Mouse (Mus musculus) heart, embryonic 14.5 days (tissue): Measurements from ENCODE around the gene Spata16. TPM values are rescaled to one million over a fixed set of nuclear protein-coding genes. Genes with fewer than 3 reads are reported as not detected.

ENCODE experiments used
- ATAC-seq: fragments of 200-750 bp; cut with Nextera tagmentation; 2 replicates; pipeline ENCODE4 v1.8.0; 2017; ENCODE audit warnings: low read depth, moderate TSS enrichment; ENCODE audit not compliant: insufficient number of reproducible peaks, insufficient read depth, low FRiP score
- H3K27ac ChIP-seq, 2 experiments: fragments of 200-500 bp in 1 of 2; fragments of 300-500 bp in 1 of 2; sonication (generic) in 1 of 2; replicated peaks in 1 of 2; 2 replicates each; pipeline ENCODE4 v1.5.1; 2012 to 2014; ENCODE audit warnings: low read depth in 2 of 2, low read length in 2 of 2, control low read depth in 1 of 2, mild to moderate bottlenecking in 1 of 2, mixed read lengths in 1 of 2; ENCODE audit not compliant: control insufficient read depth in 1 of 2, insufficient read depth in 1 of 2
- H3K27me3 ChIP-seq: fragments of 300-500 bp; sonication (generic); 2 replicates; pipeline ENCODE4 v1.6.1; 2014; ENCODE audit warnings: mild to moderate bottlenecking, low read length, control low read depth; ENCODE audit not compliant: control insufficient read depth, insufficient read depth
- H3K36me3 ChIP-seq: fragments of 300-500 bp; sonication (generic); 2 replicates; pipeline ENCODE4 v1.6.1; 2014; ENCODE audit warnings: mild to moderate bottlenecking, control low read depth, low read length, mixed read lengths; ENCODE audit not compliant: control insufficient read depth, insufficient read depth
- H3K4me1 ChIP-seq, 2 experiments: fragments of 200-500 bp in 1 of 2; fragments of 300-500 bp in 1 of 2; sonication (generic) in 1 of 2; 2 replicates each; pipeline ENCODE4 v1.6.1; 2012 to 2014; ENCODE audit warnings: low read length in 2 of 2, control low read depth in 1 of 2, mixed read lengths in 1 of 2; ENCODE audit not compliant: control insufficient read depth in 2 of 2, insufficient read depth in 2 of 2
- H3K4me2 ChIP-seq: fragments of 300-500 bp; sonication (generic); 2 replicates; pipeline ENCODE4 v1.6.1; 2014; ENCODE audit warnings: mild to moderate bottlenecking, low read length
- H3K4me3 ChIP-seq, 2 experiments: fragments of 200-500 bp in 1 of 2; fragments of 300-500 bp in 1 of 2; sonication (generic) in 1 of 2; 2 replicates each; pipeline ENCODE4 v1.5.1; 2012 to 2014; ENCODE audit warnings: low read length in 2 of 2, mild to moderate bottlenecking in 2 of 2, control low read depth in 1 of 2, low read depth in 1 of 2, moderate library complexity in 1 of 2; ENCODE audit not compliant: control insufficient read depth in 1 of 2, insufficient read depth in 1 of 2
- H3K9ac ChIP-seq: fragments of 300-500 bp; sonication (generic); 2 replicates; pipeline ENCODE4 v1.6.1; 2014; ENCODE audit warnings: mild to moderate bottlenecking, low read length
- H3K9me3 ChIP-seq: fragments of 300-500 bp; sonication (generic); 2 replicates; pipeline ENCODE4 v1.6.1; 2016; ENCODE audit warnings: low read length, control low read depth; ENCODE audit not compliant: control insufficient read depth
- WGBS: fragments of 180-500 bp; shearing (Covaris S2); extraction: QIAGEN DNeasy Blood & Tissue Kit; methylation state at CpG from one replicate; pipeline ENCODE4 v1.1.7; 2014; 5-methylcytosine and 5-hydroxymethylcytosine counted together
- polyA plus RNA-seq: library from polyadenylated mRNA; unstranded; fragments of >200 nt; fragmentation: Nextera tagmentation; extraction: Ambion mirVana; gene quantifications from 2 replicates; pipeline ENCODE4 v1.2.1, GENCODE M21; 2014

Gene Spata16
- polyA plus RNA-seq, 1 experiment from 2014 or later: not detected

GRCm38 (mm10) chr3:26874706-26875105, 237.3 kb downstream of the Spata16 start:
- Histone ChIP-seq H3K27me3 (no peaks in the 10 kb centered on the region), H3K4me3 (no peak overlapping the region), H3K9ac (no peak overlapping the region), H3K27ac (no peak overlapping the region), H3K4me1 (no peaks in the 10 kb centered on the region), H3K36me3 (no peaks in the 10 kb centered on the region), H3K9me3 (no peaks in the 10 kb centered on the region), H3K4me2 (no peak overlapping the region)
- no peak for ATAC-seq
- 70% methylated on average over 2 of the region's 2 CpGs for WGBS

GRCm38 (mm10) chr3:26877291-26877690, 239.9 kb downstream of the Spata16 start:
- Histone ChIP-seq H3K27ac (no peak overlapping the region), H3K4me1 (no peaks in the 10 kb centered on the region), H3K36me3 (no peaks in the 10 kb centered on the region), H3K4me2 (no peak overlapping the region), H3K4me3 (no peak overlapping the region), H3K27me3 (no peaks in the 10 kb centered on the region), H3K9me3 (no peaks in the 10 kb centered on the region), H3K9ac (no peak overlapping the region)
- WGBS: 60% methylated on average over 2 of the region's 2 CpGs
- ATAC-seq: no peak

DNA sequence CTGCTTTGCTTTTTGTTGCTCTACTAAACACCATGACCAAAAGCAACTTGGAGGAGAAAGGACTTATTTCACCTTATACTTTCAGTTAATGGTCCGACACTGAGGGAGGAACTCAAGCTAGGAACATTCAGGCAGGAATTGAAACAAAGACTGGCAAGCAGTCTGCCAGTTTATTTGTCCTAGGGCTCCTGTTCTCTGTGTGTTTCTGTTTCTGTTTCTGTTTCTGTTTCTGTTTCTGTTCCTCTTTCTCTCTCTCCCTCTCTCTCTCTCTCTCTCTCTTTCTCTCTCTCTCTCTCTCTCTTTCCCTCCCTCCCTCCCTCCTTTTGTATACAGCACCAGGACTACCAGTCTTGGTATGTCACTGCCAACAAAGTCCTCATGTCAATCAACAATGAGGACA, 279.2 kb downstream of the Spata16 start:
- Histone ChIP-seq H3K9ac (no peak overlapping the region), H3K4me2 (no peak overlapping the region), H3K27ac (no peak overlapping the region), H3K9me3 (no peaks in the 10 kb centered on the region), H3K36me3 (no peaks in the 10 kb centered on the region), H3K4me1 (no peaks in the 10 kb centered on the region), H3K4me3 (no peak overlapping the region), H3K27me3 (no peaks in the 10 kb centered on the region)
- no peak for ATAC-seq
- WGBS: 67% methylated on average over 1 of the region's 1 CpGs

- Histone ChIP-seq H3K9me3 (0 out of 2 replicates have a peak, but pooled peaks cover 2% of the 10 kb centered on the region), H3K27ac (no peak overlapping the region), H3K36me3 (no peaks in the 10 kb centered on the region), H3K9ac (no peak overlapping the region), H3K4me1 (no peaks in the 10 kb centered on the region), H3K4me3 (no peak overlapping the region), H3K27me3 (no peaks in the 10 kb centered on the region), H3K4me2 (no peak overlapping the region)
- 59% methylated on average over 7 of the region's 7 CpGs for WGBS
- no peak for ATAC-seq
These were observed 283.6 kb downstream of the Spata16 start for GRCm38 (mm10) chr3:26920986-26921385.

GRCm38 (mm10) chr3:26921576-26921975, 284.2 kb downstream of the Spata16 start:
- H3K9ac ChIP-seq: no peak overlapping the region
- no peak overlapping the region for H3K4me3 ChIP-seq
- 72% methylated on average over 2 of the region's 2 CpGs for WGBS
- H3K27ac ChIP-seq: no peak overlapping the region
- H3K27me3 ChIP-seq: no peaks in the 10 kb centered on the region
- no peaks in the 10 kb centered on the region for H3K4me1 ChIP-seq
- no peak overlapping the region for H3K4me2 ChIP-seq
- no peak for ATAC-seq
- 0 out of 2 replicates have a peak, but pooled peaks cover 2% of the 10 kb centered on the region for H3K9me3 ChIP-seq
- H3K36me3 ChIP-seq: no peaks in the 10 kb centered on the region

DNA sequence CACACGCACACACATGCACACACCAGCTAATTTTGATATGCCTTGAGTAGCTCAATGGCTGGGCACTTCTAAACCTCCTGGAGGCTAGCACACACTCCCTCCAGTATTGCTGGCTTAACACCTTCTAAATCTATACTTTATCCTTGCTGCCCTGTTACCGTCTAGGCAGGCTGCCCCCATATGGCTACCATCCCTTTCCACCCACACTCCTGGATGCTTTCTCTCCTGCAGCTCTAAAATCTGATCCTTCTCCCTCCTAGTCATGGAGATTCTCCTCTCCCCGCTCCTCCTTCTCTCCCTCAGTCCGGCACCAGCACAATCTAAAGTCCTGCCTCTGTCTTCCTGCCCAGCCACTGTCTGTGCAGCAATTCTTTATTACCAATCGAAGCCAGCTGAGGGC, 286.0 kb downstream of the Spata16 start:
- Histone ChIP-seq H3K27ac (no peak overlapping the region), H3K9me3 (0 out of 2 replicates have a peak, but pooled peaks cover 2% of the 10 kb centered on the region), H3K4me1 (no peaks in the 10 kb centered on the region), H3K4me3 (no peak overlapping the region), H3K27me3 (no peaks in the 10 kb centered on the region), H3K9ac (no peak overlapping the region), H3K36me3 (no peaks in the 10 kb centered on the region), H3K4me2 (no peak overlapping the region)
- ATAC-seq: no peak
- WGBS: 75% methylated on average over 5 of the region's 5 CpGs

- Histone ChIP-seq H3K4me2 (no peak overlapping the region), H3K9ac (no peak overlapping the region), H3K36me3 (no peaks in the 10 kb centered on the region), H3K4me3 (no peak overlapping the region), H3K4me1 (no peaks in the 10 kb centered on the region), H3K9me3 (0 out of 2 replicates have a peak, but pooled peaks cover 2% of the 10 kb centered on the region), H3K27ac (no peak overlapping the region), H3K27me3 (no peaks in the 10 kb centered on the region)
- no peak for ATAC-seq
- WGBS: 56% methylated on average over 3 of the region's 3 CpGs
These were observed 286.8 kb downstream of the Spata16 start for GRCm38 (mm10) chr3:26924212-26924611.

GRCm38 (mm10) chr3:26933079-26933478, 295.7 kb downstream of the Spata16 start:
- Histone ChIP-seq H3K9ac (no peak overlapping the region), H3K27me3 (no peaks in the 10 kb centered on the region), H3K27ac (no peak overlapping the region), H3K4me2 (no peak overlapping the region), H3K9me3 (no peaks in the 10 kb centered on the region), H3K36me3 (no peaks in the 10 kb centered on the region), H3K4me1 (no peaks in the 10 kb centered on the region), H3K4me3 (no peak overlapping the region)
- ATAC-seq: no peak
- 76% methylated on average over 3 of the region's 3 CpGs for WGBS
